Comparison of ENCODE assay signal across 15 mouse cellular contexts in genomic region chr11:45026012-45026411, GRCm38 (mm10).
DNase-seq lines count a peak whose midpoint lies in the region; ATAC-seq and TF ChIP-seq lines count a peak whose summit lies in the region.
"Had no signal": no experiment of that assay in that cellular context is flagged by ENCODE, and none has a peak within 500 bp of the region (broad histone marks: within the 10 kb centered on the region; RNA-seq: fewer than 3 reads in every experiment).

No protein-coding gene starts in this region.

- no peak overlapping the region for H3K4me2 ChIP-seq in forebrain, embryonic 15.5 days (replicated peaks)
- H3K4me2 ChIP-seq in forebrain, postnatal 0 days (ENCODE audit: low read depth): no peak overlapping the region
- no peak overlapping the region for H3K4me2 ChIP-seq in midbrain, embryonic 12.5 days (replicated peaks)
- H3K4me2 ChIP-seq in midbrain, embryonic 16.5 days (ENCODE audit: low read length): no peak overlapping the region
- no peak overlapping the region for H3K4me2 ChIP-seq in hindbrain, embryonic 14.5 days (replicated peaks)
- H3K4me2 ChIP-seq in neural tube, embryonic 15.5 days: no peak overlapping the region

- no peaks in the 10 kb centered on the region for H3K27me3 ChIP-seq in forebrain, embryonic 15.5 days
- no peaks in the 10 kb centered on the region for H3K27me3 ChIP-seq in forebrain, postnatal 0 days (ENCODE audit: insufficient read depth, low read length)
- H3K27me3 ChIP-seq in midbrain, embryonic 12.5 days: no peaks in the 10 kb centered on the region
- H3K27me3 ChIP-seq in midbrain, embryonic 16.5 days (ENCODE audit: control insufficient read depth, insufficient read depth, low read depth, low read length): no peaks in the 10 kb centered on the region
- no peaks in the 10 kb centered on the region for H3K27me3 ChIP-seq in hindbrain, embryonic 14.5 days (ENCODE audit: control insufficient read depth, insufficient read depth, low read length)
- no peaks in the 10 kb centered on the region for H3K27me3 ChIP-seq in neural tube, embryonic 15.5 days (replicated peaks)
- H3K27me3 ChIP-seq: liver, embryonic 15.5 days had no signal

- H3K36me3 ChIP-seq in forebrain, embryonic 15.5 days: no peaks in the 10 kb centered on the region
- H3K36me3 ChIP-seq in forebrain, postnatal 0 days (ENCODE audit: insufficient read depth): no peaks in the 10 kb centered on the region
- H3K36me3 ChIP-seq in midbrain, embryonic 12.5 days: no peaks in the 10 kb centered on the region
- H3K36me3 ChIP-seq in midbrain, embryonic 16.5 days (ENCODE audit: control insufficient read depth, insufficient read depth, low read length): no peaks in the 10 kb centered on the region
- no peaks in the 10 kb centered on the region for H3K36me3 ChIP-seq in hindbrain, embryonic 14.5 days (replicated peaks; ENCODE audit: control insufficient read depth, insufficient read depth)
- no peaks in the 10 kb centered on the region for H3K36me3 ChIP-seq in neural tube, embryonic 15.5 days
- H3K36me3 ChIP-seq: heart, embryonic 10.5 days; liver, embryonic 15.5 days had no signal

- peaks cover 11% of the 10 kb centered on the region for H3K4me1 ChIP-seq in forebrain, embryonic 15.5 days
- peaks cover 9% of the 10 kb centered on the region; the same call in 1 of the 2 replicates for H3K4me1 ChIP-seq in forebrain, postnatal 0 days (ENCODE audit: insufficient read depth)
- peaks cover 15% of the 10 kb centered on the region for H3K4me1 ChIP-seq in midbrain, embryonic 12.5 days
- peaks cover 11% of the 10 kb centered on the region for H3K4me1 ChIP-seq in midbrain, embryonic 16.5 days (ENCODE audit: control insufficient read depth, insufficient read depth, low read length)
- peaks cover 8% of the 10 kb centered on the region for H3K4me1 ChIP-seq in hindbrain, embryonic 14.5 days (replicated peaks; ENCODE audit: control insufficient read depth, insufficient read depth, low read length)
- peaks cover 14% of the 10 kb centered on the region for H3K4me1 ChIP-seq in neural tube, embryonic 15.5 days
- H3K4me1 ChIP-seq: liver, embryonic 15.5 days had no signal

- no peak for DNase-seq in forebrain, postnatal 0 days
- DNase-seq in hindbrain, embryonic 14.5 days (ENCODE audit: low spot score): no peak
- no peak for DNase-seq in spleen, adult 12 weeks (ENCODE audit: low spot score)
- DNase-seq: B cell, adult 2 months; cerebellum, adult 18-20 months; gastrocnemius, adult 2 months; kidney, adult 18-20 months had no signal

- no peak for TF ChIP-seq CTCF in forebrain, postnatal 0 days (IDR thresholded peaks at IDR 0.05; ENCODE audit: low read depth)

- WGBS in forebrain, embryonic 15.5 days: 85% methylated on average over 5 of the region's 5 CpGs
- WGBS in forebrain, postnatal 0 days: 85% methylated on average over 5 of the region's 5 CpGs
- WGBS in midbrain, embryonic 12.5 days: 77% methylated on average over 5 of the region's 5 CpGs
- 73% methylated on average over 5 of the region's 5 CpGs for WGBS in midbrain, embryonic 16.5 days
- 65% methylated on average over 5 of the region's 5 CpGs for WGBS in hindbrain, embryonic 14.5 days
- WGBS in neural tube, embryonic 15.5 days: 79% methylated on average over 5 of the region's 5 CpGs

- no peak overlapping the region for H3K9ac ChIP-seq in forebrain, embryonic 15.5 days (replicated peaks)
- no peak overlapping the region for H3K9ac ChIP-seq in forebrain, postnatal 0 days
- H3K9ac ChIP-seq in midbrain, embryonic 12.5 days (replicated peaks): no peak overlapping the region
- H3K9ac ChIP-seq in midbrain, embryonic 16.5 days (ENCODE audit: low read depth, low read length): no peak overlapping the region
- no peak overlapping the region for H3K9ac ChIP-seq in hindbrain, embryonic 14.5 days
- no peak overlapping the region for H3K9ac ChIP-seq in neural tube, embryonic 15.5 days (replicated peaks)
- H3K9ac ChIP-seq: liver, embryonic 15.5 days had no signal

- no peak overlapping the region for H3K4me3 ChIP-seq in forebrain, embryonic 15.5 days
- H3K4me3 ChIP-seq in forebrain, postnatal 0 days (ENCODE audit: low read depth, low read length): no peak overlapping the region
- H3K4me3 ChIP-seq in midbrain, embryonic 12.5 days: no peak overlapping the region
- no peak overlapping the region for H3K4me3 ChIP-seq in midbrain, embryonic 16.5 days (ENCODE audit: low read depth, low read length)
- H3K4me3 ChIP-seq in hindbrain, embryonic 14.5 days (replicated peaks; ENCODE audit: low read length): no peak overlapping the region
- no peak overlapping the region for H3K4me3 ChIP-seq in neural tube, embryonic 15.5 days (replicated peaks)
- H3K4me3 ChIP-seq: gastrocnemius, adult 2 months; liver, embryonic 15.5 days had no signal

- peak; percentile 58; the same call in 1 of the 2 replicates for ATAC-seq in forebrain, embryonic 15.5 days (replicated peaks)
- no peak for ATAC-seq in forebrain, postnatal 0 days
- ATAC-seq in midbrain, embryonic 12.5 days (ENCODE audit: low FRiP score, low read depth): 0 out of 2 replicates have a peak, but pooled peaks have one; percentile 23
- no peak for ATAC-seq in midbrain, embryonic 16.5 days
- no peak for ATAC-seq in hindbrain, embryonic 14.5 days (ENCODE audit: low FRiP score)
- ATAC-seq in neural tube, embryonic 15.5 days (ENCODE audit: low FRiP score): peak; percentile 35; the same call in 1 of the 2 replicates

- H3K9me3 ChIP-seq in forebrain, embryonic 15.5 days: no peaks in the 10 kb centered on the region
- no peaks in the 10 kb centered on the region for H3K9me3 ChIP-seq in forebrain, postnatal 0 days (ENCODE audit: low read length)
- no peaks in the 10 kb centered on the region for H3K9me3 ChIP-seq in midbrain, embryonic 12.5 days
- no peaks in the 10 kb centered on the region for H3K9me3 ChIP-seq in midbrain, embryonic 16.5 days (replicated peaks; ENCODE audit: control insufficient read depth, low read length, poor library complexity, severe bottlenecking)
- H3K9me3 ChIP-seq in hindbrain, embryonic 14.5 days (ENCODE audit: control insufficient read depth, low read length): no peaks in the 10 kb centered on the region
- no peaks in the 10 kb centered on the region for H3K9me3 ChIP-seq in neural tube, embryonic 15.5 days (replicated peaks)
- H3K9me3 ChIP-seq: heart, embryonic 10.5 days; liver, embryonic 15.5 days had no signal

- no peak overlapping the region for H3K27ac ChIP-seq in forebrain, embryonic 15.5 days (replicated peaks)
- no peak overlapping the region for H3K27ac ChIP-seq in forebrain, postnatal 0 days (ENCODE audit: low read depth, low read length)
- peak overlapping the region; percentile 72 for H3K27ac ChIP-seq in midbrain, embryonic 12.5 days (replicated peaks)
- H3K27ac ChIP-seq in midbrain, embryonic 16.5 days (ENCODE audit: low read length): no peak overlapping the region
- H3K27ac ChIP-seq in hindbrain, embryonic 14.5 days: peak overlapping the region; percentile 60
- peak overlapping the region; percentile 43 for H3K27ac ChIP-seq in neural tube, embryonic 15.5 days (replicated peaks)
- H3K27ac ChIP-seq: gastrocnemius, adult 2 months; liver, embryonic 15.5 days; macrophage; stomach, postnatal 0 days had no signal

Comparison
In these comparisons a context has a peak if more than half of its experiments do, and no peak if none do; other contexts are left out.
1. ATAC-seq: peak in forebrain, embryonic 15.5 days (single experiment), midbrain, embryonic 12.5 days (single experiment) and neural tube, embryonic 15.5 days (single experiment); none in forebrain, postnatal 0 days (single experiment), midbrain, embryonic 16.5 days (single experiment) and hindbrain, embryonic 14.5 days (single experiment).
2. H3K27ac ChIP-seq: peak in midbrain, embryonic 12.5 days (single experiment), hindbrain, embryonic 14.5 days (single experiment) and neural tube, embryonic 15.5 days (single experiment); none in forebrain, embryonic 15.5 days (single experiment), forebrain, postnatal 0 days (single experiment) and midbrain, embryonic 16.5 days (single experiment).